Mouse (Mus musculus) fibroblast of lung, adult 2 months (primary cell): Measurements from ENCODE around the gene 1700042G07Rik.
"Not testable (repeated sequence)": the region's sequence is repeated elsewhere in the genome, so short reads cannot be mapped to it uniquely, and the experiment has no call there.

Experiments
- DNase-seq: peaks from one replicate; pipeline ENCODE4 v3.0.0-alpha.2; 2011; ENCODE audit warnings: low read depth

The 1700042G07Rik gene

DNA sequence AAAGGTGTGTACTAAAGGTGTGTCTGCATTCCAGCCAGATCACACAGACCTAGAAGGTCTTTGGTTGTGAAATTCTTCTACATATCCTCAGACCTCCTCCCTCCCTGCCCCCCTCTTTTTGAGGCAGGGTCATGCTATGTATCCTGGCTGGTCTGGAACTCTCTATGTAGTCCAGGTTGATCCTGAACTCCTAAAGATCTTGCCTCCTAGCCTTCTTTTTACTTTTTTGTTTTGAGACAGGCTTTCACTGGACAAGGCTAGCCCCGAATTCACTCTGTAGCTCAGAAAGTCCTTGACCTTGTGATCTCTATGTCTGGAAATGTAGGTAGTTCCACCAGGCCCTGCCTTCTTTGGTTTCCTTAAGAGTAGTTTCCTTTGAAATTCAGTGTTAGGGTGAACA, 35.7 kb downstream of the 1700042G07Rik start:
- DNase-seq = no peak

- no peak for DNase-seq
Observed at GRCm38 (mm10) chr4:116215895-116216605, 42.9 kb downstream of the 1700042G07Rik start.

GRCm38 (mm10) chr4:116217046-116217445, 43.9 kb downstream of the 1700042G07Rik start:
- no peak for DNase-seq

- not testable (repeated sequence) for DNase-seq
Observed at GRCm38 (mm10) chr4:116217661-116218060, 44.5 kb downstream of the 1700042G07Rik start.

GRCm38 (mm10) chr4:116219056-116219455, 45.9 kb downstream of the 1700042G07Rik start:
- DNase-seq = no peak

DNA sequence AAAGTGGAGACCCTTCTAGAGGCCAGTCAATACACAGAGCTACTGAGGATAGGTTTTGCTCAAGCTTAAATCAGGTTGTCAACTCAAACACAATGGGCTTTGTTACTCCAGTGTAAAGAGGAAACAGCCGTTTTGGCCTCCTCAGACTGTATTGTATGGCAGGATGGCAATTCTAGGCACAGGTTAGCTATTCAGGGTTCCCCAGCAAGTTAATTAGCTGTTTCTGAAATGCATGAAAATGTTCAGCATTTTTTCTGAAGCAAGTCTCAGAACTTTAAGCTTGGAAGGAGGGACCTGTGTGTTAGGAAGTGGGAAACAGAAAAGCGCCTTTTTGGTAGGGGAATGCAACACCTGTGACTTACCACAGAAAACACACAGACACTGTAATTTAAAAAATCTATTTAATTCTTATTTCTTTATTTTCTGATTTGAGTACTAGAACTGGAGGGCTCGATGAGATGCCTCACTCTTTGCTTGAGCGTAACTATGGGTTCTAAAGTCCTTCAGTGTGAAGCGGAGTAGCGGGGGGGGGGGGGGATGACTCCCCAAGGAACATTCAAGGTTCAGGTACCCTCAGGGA, 47.0 kb downstream of the 1700042G07Rik start:
- DNase-seq = no peak

GRCm38 (mm10) chr4:116220780-116221139, 47.6 kb downstream of the 1700042G07Rik start:
- no peak for DNase-seq

DNA sequence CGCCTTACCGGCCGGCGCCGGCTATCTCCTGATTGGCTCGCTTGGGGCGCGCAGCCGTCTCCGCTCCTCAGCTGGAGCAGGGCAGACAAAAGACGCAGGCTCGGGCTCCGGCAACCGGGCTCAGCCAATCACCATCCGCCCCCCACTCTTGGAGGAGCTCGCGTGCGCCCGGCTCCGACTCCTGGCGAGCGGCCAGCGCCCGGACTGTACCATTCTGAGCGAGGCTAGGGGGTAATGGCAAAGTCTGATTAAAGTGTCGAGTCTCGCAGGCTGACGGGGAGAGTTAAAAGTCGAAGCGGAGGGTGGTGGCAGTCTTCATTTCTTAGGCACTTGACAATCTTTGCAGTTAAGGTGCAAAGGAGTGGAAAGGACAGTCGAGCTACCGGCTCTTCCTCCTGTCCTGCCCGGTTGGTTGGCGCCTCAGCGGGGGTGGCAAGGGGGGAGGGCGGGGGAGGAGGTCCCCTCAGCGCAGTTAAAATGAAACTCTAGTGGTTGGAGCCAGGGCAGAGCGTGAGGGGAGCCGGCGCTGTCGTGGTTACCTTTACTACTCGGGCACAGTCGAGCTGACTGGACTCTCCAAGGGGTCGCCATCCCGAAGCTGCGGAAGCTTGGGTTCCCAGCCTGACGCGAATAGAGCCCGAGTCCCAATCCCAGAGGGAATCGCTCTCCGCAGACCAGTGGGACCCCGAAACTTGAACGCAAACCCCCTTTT, 48.1 kb downstream of the 1700042G07Rik start, which contains the start of gene Pik3r3:
Pik3r3 (plus strand) TSS at position 479 of the 712 bp plus-strand sequence.
- DNase-seq = peak; percentile 91

- no peak for DNase-seq
Observed at GRCm38 (mm10) chr4:116221996-116222842, 49.0 kb downstream of the 1700042G07Rik start.

DNA sequence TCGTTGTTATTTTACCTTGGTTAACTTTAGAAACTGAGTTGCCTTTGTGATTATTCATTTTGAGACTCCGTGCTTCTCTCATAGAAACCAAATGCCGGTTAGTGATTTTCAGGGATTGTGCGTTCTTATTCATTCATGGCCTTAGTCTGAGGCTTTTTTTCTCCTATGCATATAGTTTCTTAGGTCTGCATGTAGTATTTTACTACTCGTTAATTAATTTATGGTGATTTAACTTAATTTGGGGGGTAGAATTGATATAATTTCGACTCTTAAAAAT, 49.6 kb downstream of the 1700042G07Rik start:
- DNase-seq = no peak
